Mouse (Mus musculus) heart, embryonic 12.5 days (tissue): ENCODE measurements around the gene Ubr2. TPM values are rescaled to one million over a fixed set of nuclear protein-coding genes. Genes with fewer than 3 reads are reported as not detected.

Experiments
- ATAC-seq: fragments of 200-750 bp; cut with Nextera tagmentation; 2 replicates; pipeline ENCODE4 v1.8.0; 2017; ENCODE audit warnings: moderate TSS enrichment, moderate library complexity; ENCODE audit not compliant: insufficient number of reproducible peaks, low FRiP score
- H3K27ac ChIP-seq: fragments of 300-500 bp; sonication (generic); 2 replicates; pipeline ENCODE4 v1.5.1; 2016; ENCODE audit warnings: mild to moderate bottlenecking, moderate library complexity; ENCODE audit not compliant: poor library complexity, severe bottlenecking
- H3K27me3 ChIP-seq: fragments of 300-500 bp; sonication (generic); replicated peaks from 2 replicates; pipeline ENCODE4 v1.6.1; 2016; ENCODE audit warnings: mild to moderate bottlenecking, moderate library complexity
- H3K36me3 ChIP-seq: fragments of 300-500 bp; sonication (generic); 2 replicates; pipeline ENCODE4 v1.6.1; 2016; ENCODE audit warnings: mild to moderate bottlenecking, moderate library complexity
- H3K4me1 ChIP-seq: fragments of 300-500 bp; sonication (generic); replicated peaks from 2 replicates; pipeline ENCODE4 v1.6.1; 2016; ENCODE audit warnings: mild to moderate bottlenecking
- H3K4me2 ChIP-seq: fragments of 300-500 bp; sonication (generic); 2 replicates; pipeline ENCODE4 v1.6.1; 2016; ENCODE audit warnings: mild to moderate bottlenecking, moderate library complexity
- H3K4me3 ChIP-seq: fragments of 300-500 bp; sonication (generic); 2 replicates; pipeline ENCODE4 v1.5.1; 2016; ENCODE audit warnings: mild to moderate bottlenecking
- H3K9ac ChIP-seq: fragments of 300-500 bp; sonication (generic); 2 replicates; pipeline ENCODE4 v1.6.1; 2016; ENCODE audit warnings: mild to moderate bottlenecking, moderate library complexity
- H3K9me3 ChIP-seq: fragments of 300-500 bp; sonication (generic); replicated peaks from 2 replicates; pipeline ENCODE4 v1.6.1; 2016; ENCODE audit warnings: mild to moderate bottlenecking, moderate library complexity
- WGBS: fragments of 180-500 bp; shearing (Covaris S2); methylation state at CpG from one replicate; pipeline ENCODE4 v1.1.7; 2016; 5-methylcytosine and 5-hydroxymethylcytosine counted together
- polyA plus RNA-seq: library from polyadenylated mRNA; unstranded; fragments of >200 nt; fragmentation: Nextera tagmentation; extraction: Ambion mirVana; gene quantifications from 2 replicates; pipeline ENCODE4 v1.2.1, GENCODE M21; 2016

Ubr2 gene
- polyA plus RNA-seq, 1 experiment from 2014 or later, result 20.2 TPM

- no peaks in the 10 kb centered on the region for H3K9me3 ChIP-seq
- H3K4me3 ChIP-seq, result no peak overlapping the region
- no peaks in the 10 kb centered on the region for H3K27me3 ChIP-seq
- H3K36me3 ChIP-seq, result peaks cover 37% of the 10 kb centered on the region
- no peak overlapping the region for H3K27ac ChIP-seq
- 63% methylated on average over 8 of the region's 8 CpGs for WGBS
- H3K9ac ChIP-seq, result no peak overlapping the region
- peaks cover 25% of the 10 kb centered on the region for H3K4me1 ChIP-seq
- no peak for ATAC-seq
- no peak overlapping the region for H3K4me2 ChIP-seq
These were observed 7.1 kb downstream of the Ubr2 start for GRCm38 (mm10) chr17:47003305-47003704.

DNA sequence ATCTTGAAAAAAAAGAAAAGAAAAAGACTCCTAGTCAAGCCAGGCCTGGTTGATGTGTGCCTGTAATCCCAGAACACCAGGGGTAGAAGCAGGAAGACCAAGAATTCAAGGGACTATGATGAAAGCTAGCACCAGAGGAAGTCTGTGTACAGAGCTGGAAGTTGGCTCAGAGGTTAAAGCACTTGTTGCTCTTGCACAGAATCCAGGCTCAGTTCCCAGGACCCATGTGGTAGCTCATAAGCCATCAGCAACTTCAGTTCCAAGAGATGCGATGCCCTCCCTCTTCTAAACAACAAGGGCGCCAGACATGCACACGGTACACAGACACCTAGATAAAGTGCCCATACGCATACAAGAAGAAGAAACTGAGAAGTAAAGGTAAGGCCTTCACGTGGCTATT lies 8.0 kb downstream of the Ubr2 start:
- Histone ChIP-seq H3K4me1 (peaks cover 19% of the 10 kb centered on the region), H3K36me3 (peaks cover 46% of the 10 kb centered on the region), H3K4me3 (no peak overlapping the region), H3K9ac (no peak overlapping the region), H3K4me2 (no peak overlapping the region), H3K27me3 (no peaks in the 10 kb centered on the region), H3K27ac (no peak overlapping the region), H3K9me3 (no peaks in the 10 kb centered on the region)
- WGBS, result 88% methylated on average over 5 of the region's 5 CpGs
- ATAC-seq, result no peak

DNA sequence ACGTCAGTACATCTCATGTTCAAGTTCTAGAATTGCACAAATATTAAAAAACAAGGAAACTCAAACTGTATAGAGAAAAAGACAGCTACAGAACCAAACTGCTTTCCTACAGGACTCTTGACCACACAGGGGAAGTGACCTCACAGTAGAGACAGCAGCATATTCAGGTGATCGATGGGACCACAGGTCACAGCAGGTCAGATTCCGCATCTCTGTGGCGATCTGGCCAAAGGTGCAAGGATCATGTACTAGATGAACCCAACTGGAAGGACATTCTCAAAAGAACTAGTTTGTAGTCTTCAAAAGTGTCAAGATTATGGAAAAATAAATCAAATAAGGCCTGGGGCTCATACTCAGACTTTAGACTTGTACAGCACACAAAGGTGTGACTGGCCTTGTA lies 11.5 kb downstream of the Ubr2 start:
- Histone ChIP-seq H3K27me3 (no peaks in the 10 kb centered on the region), H3K4me3 (no peak overlapping the region), H3K4me2 (no peak overlapping the region), H3K27ac (no peak overlapping the region), H3K9me3 (no peaks in the 10 kb centered on the region), H3K4me1 (peaks cover 6% of the 10 kb centered on the region; the same call in 1 of the 2 replicates), H3K36me3 (peaks cover 50% of the 10 kb centered on the region), H3K9ac (no peak overlapping the region)
- no peak for ATAC-seq
- WGBS, result 96% methylated on average over 4 of the region's 4 CpGs

- Histone ChIP-seq H3K4me1 (peaks cover 6% of the 10 kb centered on the region; the same call in 1 of the 2 replicates), H3K4me2 (no peak overlapping the region), H3K36me3 (peaks cover 64% of the 10 kb centered on the region), H3K9me3 (no peaks in the 10 kb centered on the region), H3K9ac (no peak overlapping the region), H3K27ac (no peak overlapping the region), H3K4me3 (no peak overlapping the region), H3K27me3 (no peaks in the 10 kb centered on the region)
- WGBS, result 68% methylated on average over 7 of the region's 7 CpGs
- ATAC-seq, result no peak
These were observed 13.9 kb downstream of the Ubr2 start for GRCm38 (mm10) chr17:46996484-46996883.

DNA sequence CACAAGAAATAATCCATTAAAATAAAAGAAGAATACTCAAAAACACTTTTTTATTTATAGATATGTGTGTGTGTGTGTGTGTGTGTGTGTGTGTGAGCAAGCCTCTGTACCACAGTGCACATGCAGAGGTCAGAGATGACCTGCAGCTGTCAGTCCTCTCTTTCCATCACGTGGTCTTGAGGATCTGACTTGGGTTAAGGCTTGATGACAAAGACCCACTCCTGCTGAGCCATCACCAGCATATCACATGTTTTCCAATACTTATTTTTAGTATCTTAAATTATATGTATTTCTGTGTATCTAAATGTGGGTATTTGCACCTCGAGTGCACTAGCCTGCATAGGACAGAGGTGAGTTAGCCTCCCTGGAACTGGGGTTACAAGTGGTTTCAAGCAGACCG lies 14.7 kb downstream of the Ubr2 start:
- Histone ChIP-seq H3K9me3 (no peaks in the 10 kb centered on the region), H3K27me3 (no peaks in the 10 kb centered on the region), H3K9ac (no peak overlapping the region), H3K4me2 (no peak overlapping the region), H3K27ac (no peak overlapping the region), H3K4me3 (no peak overlapping the region), H3K4me1 (peaks cover 6% of the 10 kb centered on the region; the same call in 1 of the 2 replicates), H3K36me3 (peaks cover 73% of the 10 kb centered on the region)
- ATAC-seq, result no peak
- 73% methylated on average over 3 of the region's 3 CpGs for WGBS

DNA sequence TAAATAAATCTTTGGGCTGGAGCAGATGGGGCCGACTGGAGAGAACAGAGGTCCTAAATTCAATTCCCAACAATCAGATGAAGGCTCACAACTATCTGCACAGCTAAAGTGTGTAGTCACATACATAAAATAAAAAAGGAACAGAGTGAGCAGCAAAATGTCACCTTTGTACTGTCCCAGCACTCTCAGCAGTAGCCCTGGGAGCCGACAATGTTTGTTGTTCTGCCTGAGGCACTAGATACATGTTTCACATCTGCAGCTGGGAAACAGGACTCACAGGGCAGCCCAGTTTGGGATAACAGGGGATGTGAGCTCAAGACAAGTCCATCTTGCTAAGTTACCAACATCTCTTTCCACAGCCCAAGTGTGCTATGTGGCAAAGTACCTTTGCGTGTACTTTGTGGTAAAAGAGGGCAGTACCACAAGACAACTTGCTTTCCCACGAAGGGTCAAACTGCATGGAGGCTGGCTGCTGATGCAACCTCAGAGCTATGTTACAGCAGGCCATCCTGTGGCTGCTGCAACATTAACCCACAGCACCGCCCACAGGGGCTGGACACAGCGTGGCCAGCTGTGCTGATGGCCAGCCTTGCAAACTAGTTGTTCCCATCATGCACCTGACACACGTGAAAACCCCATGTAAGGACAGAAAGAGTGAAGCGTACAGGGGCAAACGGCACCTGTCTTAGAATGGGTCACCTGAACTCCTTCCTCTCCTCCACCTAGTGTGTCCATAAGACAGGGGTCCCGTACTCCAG lies 15.5 kb downstream of the Ubr2 start:
- Histone ChIP-seq H3K9me3 (no peaks in the 10 kb centered on the region), H3K4me2 (no peak overlapping the region), H3K27ac (no peak overlapping the region), H3K9ac (no peak overlapping the region), H3K4me1 (peaks cover 6% of the 10 kb centered on the region; the same call in 1 of the 2 replicates), H3K27me3 (no peaks in the 10 kb centered on the region), H3K4me3 (no peak overlapping the region), H3K36me3 (peaks cover 73% of the 10 kb centered on the region)
- WGBS, result 83% methylated on average over 10 of the region's 10 CpGs
- no peak for ATAC-seq

GRCm38 (mm10) chr17:46993625-46994024 lies 16.7 kb downstream of the Ubr2 start:
- H3K9me3 ChIP-seq, result no peaks in the 10 kb centered on the region
- H3K4me1 ChIP-seq, result peaks cover 6% of the 10 kb centered on the region; the same call in 1 of the 2 replicates
- H3K36me3 ChIP-seq, result peaks cover 72% of the 10 kb centered on the region
- no peaks in the 10 kb centered on the region for H3K27me3 ChIP-seq
- H3K27ac ChIP-seq, result no peak overlapping the region
- H3K4me2 ChIP-seq, result no peak overlapping the region
- H3K9ac ChIP-seq, result no peak overlapping the region
- ATAC-seq, result no peak
- WGBS, result 95% methylated on average over 8 of the region's 8 CpGs
- H3K4me3 ChIP-seq, result no peak overlapping the region

GRCm38 (mm10) chr17:46987631-46988030 lies 22.7 kb downstream of the Ubr2 start:
- H3K27ac ChIP-seq, result no peak overlapping the region
- H3K36me3 ChIP-seq, result peaks cover 94% of the 10 kb centered on the region
- no peak for ATAC-seq
- H3K27me3 ChIP-seq, result no peaks in the 10 kb centered on the region
- no peaks in the 10 kb centered on the region for H3K9me3 ChIP-seq
- H3K9ac ChIP-seq, result no peak overlapping the region
- H3K4me1 ChIP-seq, result no peaks in the 10 kb centered on the region
- H3K4me3 ChIP-seq, result no peak overlapping the region
- WGBS, result 91% methylated on average over 3 of the region's 3 CpGs
- no peak overlapping the region for H3K4me2 ChIP-seq

DNA sequence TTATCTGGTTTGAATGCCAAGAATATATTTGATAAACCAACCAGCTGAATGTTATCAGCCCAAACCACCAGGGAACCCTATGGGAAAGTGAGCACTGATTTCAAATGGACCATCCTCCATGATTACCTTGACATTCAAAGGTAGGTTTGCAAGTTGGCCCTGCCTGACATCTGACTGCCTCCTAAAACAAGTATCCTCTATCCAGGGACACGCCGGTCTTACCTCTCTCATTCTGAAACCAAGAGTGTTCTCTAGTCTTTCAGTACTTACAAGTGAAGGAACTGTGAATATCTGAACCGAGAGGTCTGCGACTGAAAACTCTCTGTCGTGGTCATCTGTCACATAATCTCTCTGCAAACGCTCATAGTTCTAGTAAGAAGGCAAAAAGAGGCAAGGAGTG lies 30.3 kb downstream of the Ubr2 start:
- Histone ChIP-seq H3K4me1 (no peaks in the 10 kb centered on the region), H3K27me3 (no peaks in the 10 kb centered on the region), H3K9ac (no peak overlapping the region), H3K9me3 (0 out of 2 replicates have a peak, but pooled peaks cover 4% of the 10 kb centered on the region), H3K36me3 (peaks cover 97% of the 10 kb centered on the region), H3K4me2 (no peak overlapping the region), H3K4me3 (no peak overlapping the region), H3K27ac (no peak overlapping the region)
- no peak for ATAC-seq
- 94% methylated on average over 6 of the region's 6 CpGs for WGBS

DNA sequence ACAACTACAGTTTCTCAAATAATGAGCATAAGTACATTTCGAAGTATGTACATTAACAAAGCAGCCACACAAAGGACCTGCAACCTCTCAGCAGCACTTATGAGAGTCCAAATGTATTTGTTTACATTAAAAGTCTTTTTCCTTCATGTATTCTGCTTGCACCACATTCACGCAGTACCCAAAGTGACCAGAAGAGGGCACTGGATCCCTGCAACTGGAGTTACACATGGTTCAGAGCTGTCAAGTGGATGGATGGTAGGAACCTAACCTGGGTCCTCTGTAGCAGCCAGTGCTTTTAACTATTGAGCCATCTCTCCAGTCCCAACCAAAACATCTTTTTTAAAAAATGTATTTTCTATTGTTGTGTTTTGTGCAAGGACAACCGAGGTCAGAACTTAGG lies 35.2 kb downstream of the Ubr2 start:
- H3K4me3 ChIP-seq, result no peak overlapping the region
- no peak overlapping the region for H3K9ac ChIP-seq
- peaks cover 97% of the 10 kb centered on the region for H3K36me3 ChIP-seq
- H3K4me2 ChIP-seq, result no peak overlapping the region
- no peak for ATAC-seq
- WGBS, result 74% methylated on average over 3 of the region's 3 CpGs
- H3K4me1 ChIP-seq, result no peaks in the 10 kb centered on the region
- H3K27me3 ChIP-seq, result no peaks in the 10 kb centered on the region
- H3K27ac ChIP-seq, result no peak overlapping the region
- 0 out of 2 replicates have a peak, but pooled peaks cover 4% of the 10 kb centered on the region for H3K9me3 ChIP-seq

- no peak overlapping the region for H3K4me3 ChIP-seq
- H3K4me2 ChIP-seq, result no peak overlapping the region
- no peak overlapping the region for H3K9ac ChIP-seq
- ATAC-seq, result no peak
- no peaks in the 10 kb centered on the region for H3K27me3 ChIP-seq
- peaks cover 95% of the 10 kb centered on the region for H3K36me3 ChIP-seq
- H3K27ac ChIP-seq, result no peak overlapping the region
- H3K4me1 ChIP-seq, result no peaks in the 10 kb centered on the region
- WGBS, result 95% methylated on average over 7 of the region's 7 CpGs
- H3K9me3 ChIP-seq, result 0 out of 2 replicates have a peak, but pooled peaks cover 4% of the 10 kb centered on the region
These were observed 37.8 kb downstream of the Ubr2 start for GRCm38 (mm10) chr17:46972603-46973002.

- Histone ChIP-seq H3K27ac (no peak overlapping the region), H3K4me2 (no peak overlapping the region), H3K4me3 (no peak overlapping the region), H3K9me3 (no peaks in the 10 kb centered on the region), H3K4me1 (no peaks in the 10 kb centered on the region), H3K9ac (no peak overlapping the region), H3K27me3 (no peaks in the 10 kb centered on the region), H3K36me3 (peaks cover 96% of the 10 kb centered on the region)
- WGBS, result 89% methylated on average over 14 of the region's 14 CpGs
- ATAC-seq, result no peak
These were observed 43.5 kb downstream of the Ubr2 start for GRCm38 (mm10) chr17:46966892-46967291.
